Mouse (Mus musculus) testis, postnatal 10 days (tissue): ENCODE results near the gene Nacc1.
"Not testable (repeated sequence)": the region's sequence is repeated elsewhere in the genome, so short reads cannot be mapped to it uniquely, and the experiment has no call there.

Source experiments
- DNase-seq: peaks from one replicate; pipeline ENCODE4 v3.0.0; 2021; ENCODE audit warnings: low spot score

Gene Nacc1

DNA sequence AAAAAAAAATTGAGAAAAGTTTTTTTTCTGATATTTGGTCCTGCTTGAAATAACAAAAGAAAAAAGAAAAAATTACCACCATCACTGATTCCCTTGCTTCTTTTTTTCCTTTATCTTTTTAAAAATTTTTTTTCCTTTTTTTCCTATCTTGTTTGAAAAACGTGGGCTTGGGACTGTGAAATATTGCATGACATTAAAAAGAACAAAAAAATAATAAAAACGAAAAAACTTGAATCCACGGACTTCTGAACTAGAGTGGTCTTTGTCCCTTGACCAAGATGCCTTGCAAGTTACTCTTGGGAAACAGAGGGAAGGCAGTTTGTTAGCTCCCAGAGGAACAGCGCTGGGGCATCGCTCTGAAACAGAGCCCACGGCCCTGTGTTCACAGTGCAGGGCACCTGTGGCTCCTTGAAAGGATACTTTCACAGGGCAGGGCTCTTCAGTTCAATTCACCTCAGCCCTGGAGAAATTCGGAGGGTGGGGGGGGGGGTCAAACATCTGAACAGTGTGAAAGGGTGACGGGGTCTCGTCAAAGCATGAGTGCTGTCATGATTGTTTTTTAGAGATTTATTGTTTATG is 47.6 kb downstream of the Nacc1 start:
- DNase-seq, result no peak

DNA sequence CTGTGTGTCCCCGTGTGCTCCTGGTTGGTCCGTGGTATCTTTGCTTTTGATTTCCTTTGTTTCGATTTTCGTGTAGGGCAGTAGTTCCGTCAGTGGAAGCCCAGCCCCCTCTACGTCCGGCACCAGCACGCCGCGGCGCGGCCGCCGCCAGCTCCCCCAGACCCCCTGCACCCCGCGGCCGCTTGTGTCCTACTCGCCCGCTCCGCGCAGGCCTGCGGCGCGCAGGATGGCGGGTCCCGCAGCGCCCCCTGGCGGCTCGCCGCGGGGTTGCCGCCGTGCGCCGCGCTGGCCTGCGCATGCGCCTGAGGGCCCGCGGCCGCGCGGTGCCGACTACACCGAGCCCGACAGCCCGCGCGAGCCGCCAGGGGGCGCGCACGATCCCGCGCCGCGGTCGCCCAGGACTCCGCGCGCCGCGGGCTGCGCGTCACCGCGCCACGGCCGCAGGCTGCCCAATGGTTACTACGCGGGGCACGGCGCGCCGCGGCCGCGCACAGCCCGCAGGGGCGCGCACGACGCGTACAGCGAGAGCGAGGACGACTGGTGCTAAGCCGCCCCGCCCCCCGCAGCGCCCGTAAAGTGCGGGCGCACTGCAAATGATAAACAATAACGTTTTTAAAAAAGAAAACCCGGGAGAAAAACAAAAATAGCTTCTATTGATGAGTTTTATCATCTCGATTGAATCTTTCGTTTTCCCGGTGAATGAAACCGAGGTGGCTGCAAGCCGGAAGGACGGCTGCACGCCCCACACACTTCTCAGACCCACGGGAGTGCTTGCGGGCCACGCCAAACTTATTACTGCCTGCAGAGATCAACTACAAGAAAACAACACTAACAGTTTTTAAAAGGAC is 48.3 kb downstream of the Nacc1 start:
- DNase-seq, result peak; percentile 95

DNA sequence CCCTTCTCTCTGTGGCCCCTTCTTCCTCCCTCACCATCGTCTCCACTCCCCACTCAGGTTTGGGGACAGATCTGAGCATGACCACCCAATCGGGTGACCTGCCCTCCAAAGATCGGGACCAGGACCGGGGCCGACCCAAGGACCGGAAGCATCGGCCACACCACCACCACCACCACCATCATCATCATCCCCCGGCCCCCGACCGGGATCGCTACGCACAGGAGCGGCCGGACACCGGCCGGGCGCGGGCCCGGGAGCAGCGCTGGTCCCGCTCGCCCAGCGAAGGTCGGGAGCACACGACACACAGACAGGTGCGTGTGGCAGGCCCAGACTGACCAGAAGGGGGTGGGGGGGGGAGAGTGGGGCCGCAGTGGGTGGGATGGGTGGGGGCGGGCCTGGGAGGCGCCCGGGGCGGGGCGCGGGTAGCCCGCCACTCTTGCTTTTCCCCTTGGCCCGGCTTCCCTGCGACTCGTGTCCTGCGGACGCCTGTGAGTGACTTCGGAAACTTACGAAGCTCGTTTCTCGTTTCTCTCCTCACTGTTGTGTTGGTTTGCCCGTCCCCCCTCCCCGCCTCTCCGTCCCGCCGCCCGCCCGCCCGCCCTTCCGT is 49.0 kb downstream of the Nacc1 start:
- peak; percentile 70 for DNase-seq

DNA sequence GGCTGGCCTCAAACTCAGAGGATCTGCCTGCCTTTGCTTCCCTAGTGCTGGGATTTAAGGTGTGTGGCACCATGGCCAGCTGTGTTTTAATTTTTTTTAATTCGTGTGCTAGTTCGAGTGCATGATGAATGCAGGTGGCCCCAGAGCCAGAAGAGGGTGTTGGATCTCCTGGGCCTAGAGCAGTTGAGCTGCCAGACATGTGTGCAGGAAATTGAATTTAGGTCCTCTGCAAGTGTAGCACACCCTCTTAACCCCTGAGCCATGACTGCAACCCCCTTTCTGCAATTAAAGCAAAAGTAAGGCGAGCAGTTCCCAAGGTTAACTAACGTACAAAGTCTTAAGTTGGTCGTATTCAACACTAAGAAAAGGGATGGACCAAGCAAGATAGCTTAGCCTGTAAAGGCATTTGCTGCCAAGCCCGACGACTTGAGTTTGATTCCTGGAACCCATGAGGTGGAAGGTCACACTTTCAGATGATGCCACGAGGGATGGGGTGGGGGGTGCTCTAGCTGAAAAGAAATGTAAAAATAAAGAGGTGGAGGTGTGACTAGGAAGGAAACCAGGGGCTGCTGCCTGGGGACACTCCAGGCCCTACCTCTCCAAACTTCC is 49.6 kb downstream of the Nacc1 start:
- DNase-seq, result no peak

DNA sequence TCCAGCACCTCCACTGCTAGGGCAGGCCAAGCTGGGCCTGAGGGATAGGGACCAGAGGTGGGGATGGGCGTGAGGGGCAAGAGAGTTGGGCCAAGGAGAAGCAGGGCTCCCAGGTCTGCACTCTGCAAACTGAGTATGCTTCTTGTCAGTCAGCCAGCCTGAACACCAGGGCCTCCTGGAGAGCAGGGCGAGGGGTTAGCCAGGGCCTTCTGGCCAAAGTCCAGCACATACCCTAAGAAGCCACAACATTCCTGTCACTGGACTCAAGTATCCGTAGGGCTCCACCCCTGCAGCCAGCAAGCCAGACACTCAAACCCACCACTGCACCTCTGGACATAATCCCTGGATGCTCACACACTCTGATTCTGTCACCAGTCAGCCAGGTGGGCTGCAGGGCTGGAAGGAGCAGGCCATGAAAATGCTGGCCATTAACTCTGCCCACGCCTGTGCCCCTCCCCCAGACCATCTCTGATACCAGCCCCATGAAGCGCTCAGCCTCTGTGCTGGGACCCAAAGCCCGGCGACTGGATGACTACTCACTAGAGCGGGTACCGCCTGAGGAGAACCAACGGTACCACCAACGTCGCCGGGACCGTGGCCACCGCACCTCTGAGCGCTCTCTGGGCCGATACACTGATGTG is 51.5 kb downstream of the Nacc1 start:
- no peak for DNase-seq

DNA sequence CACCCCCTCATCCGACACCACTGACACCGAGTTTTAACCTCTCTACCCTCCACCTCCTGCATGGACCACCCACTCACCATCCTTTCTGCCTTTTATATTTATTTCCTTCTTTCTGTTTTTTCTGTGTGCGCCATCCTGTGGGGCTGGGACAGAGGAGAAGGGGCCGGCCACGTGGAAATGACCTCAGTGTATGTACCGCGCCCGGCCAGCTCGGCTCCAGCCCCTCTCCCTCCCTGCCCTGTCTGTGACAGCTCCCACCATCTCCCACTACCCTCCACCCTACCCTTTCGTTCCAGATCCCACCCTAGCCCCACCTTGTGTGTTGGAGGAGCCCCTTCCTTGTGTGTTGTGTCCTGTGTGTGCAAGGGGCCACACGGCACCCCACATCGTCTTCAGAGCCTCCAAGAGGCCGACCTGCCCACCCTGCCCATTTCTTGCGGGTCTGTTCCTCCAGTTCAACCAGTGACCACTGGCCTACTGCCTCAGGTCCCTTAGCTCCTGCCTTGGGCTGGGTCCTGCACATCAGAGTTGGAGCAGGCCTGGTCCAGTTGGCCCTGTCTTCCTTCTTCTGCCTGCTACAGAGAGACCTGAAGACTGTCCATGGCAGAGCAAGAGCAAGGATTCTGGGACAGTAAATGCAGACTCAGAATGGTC is 52.1 kb downstream of the Nacc1 start:
- no peak for DNase-seq

DNA sequence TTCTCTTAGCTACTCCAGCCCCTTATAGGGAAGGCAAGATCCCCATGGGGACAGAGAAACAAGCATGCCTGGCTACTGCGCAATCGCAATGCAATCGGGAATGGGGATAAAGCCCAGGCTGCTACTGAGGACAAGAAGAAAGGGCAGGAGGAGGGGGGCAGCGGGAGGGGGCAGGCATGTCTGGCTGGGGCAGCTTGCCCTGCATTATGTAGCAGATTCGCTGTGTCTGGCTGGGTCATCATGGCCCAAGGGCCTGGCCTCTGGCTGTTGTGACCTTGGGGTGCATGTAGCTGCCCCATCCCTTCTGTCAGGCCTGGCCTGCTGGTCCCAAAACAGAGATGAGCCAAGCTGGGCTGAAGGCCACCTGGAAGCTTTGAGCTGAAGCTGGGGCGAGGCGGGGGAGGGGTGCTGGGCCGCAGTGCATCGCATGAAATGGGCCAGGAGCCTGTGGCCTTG is 52.8 kb downstream of the Nacc1 start:
- DNase-seq, result peak; percentile 78

DNA sequence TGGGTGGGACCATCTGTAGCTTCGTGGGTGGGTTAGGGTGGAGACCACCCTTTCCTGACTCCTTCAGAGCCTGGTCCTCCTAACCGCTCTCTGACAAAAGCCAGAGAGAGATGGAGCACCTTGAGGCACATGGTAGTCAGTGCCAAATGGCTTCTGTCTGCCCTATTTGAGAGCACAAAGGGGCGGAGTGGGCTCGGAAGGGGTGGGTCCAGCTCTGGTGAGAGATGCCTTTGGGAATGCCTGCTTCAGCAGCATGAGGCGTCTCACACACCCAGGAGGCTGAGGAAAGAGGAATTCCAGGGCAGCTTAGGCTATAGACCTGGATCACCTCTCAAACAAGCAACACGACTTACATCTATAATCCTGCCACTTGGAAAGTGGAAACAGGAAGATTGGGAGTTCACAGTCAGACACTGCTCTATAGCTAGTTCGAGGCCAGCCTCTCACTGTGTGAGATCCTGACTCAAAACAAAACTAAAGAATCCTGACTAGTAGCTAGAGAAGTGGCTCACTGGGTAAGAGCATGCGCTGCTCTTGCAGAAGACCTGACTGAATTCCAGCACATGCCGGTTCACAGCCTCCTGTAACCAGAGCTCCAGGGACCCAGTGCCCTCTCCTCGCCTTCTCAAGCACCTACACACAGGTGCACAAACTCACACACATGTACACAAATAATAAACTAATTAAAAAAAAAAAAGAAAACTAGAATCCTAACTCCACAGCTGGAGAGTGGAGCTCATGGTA is 53.6 kb downstream of the Nacc1 start:
- no peak for DNase-seq

DNA sequence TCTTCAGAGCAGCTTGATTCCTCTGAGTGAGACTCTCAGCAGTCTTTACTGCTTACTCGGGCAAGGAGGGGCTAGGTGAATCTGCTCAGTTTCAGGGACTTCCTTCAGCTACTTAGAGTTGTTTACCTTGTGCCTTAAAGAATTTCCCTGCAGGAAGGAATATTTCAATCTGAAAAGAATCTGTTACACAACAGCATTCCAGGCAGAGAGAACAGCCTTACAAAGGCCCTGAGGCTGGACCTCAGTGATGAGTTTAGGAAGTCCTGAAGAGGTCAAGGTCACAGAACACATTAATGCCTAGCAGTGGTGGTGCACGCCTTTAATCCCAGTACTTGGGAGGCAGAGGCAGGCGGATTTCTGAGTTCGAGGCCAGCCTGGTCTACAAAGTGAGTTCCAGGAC is 55.8 kb downstream of the Nacc1 start:
- no peak for DNase-seq

DNA sequence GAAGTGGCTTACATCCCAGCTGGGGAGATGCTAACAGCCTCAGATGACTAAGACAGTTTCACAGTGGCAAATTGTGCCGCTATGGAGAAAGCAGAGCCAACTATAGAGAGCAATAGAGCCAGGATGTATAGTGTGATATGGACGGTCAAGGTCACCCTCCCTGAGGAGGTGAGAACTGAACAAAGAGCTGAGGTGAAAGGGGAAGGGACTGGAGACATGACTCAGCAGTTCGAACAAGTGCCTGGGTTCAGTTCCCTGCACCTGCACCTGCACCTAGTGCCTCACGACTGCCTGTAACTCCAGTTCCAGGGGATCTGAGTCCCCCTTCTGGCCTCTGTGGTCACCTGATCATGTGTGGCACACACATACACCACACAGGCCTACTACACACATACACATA is 57.5 kb downstream of the Nacc1 start:
- no peak for DNase-seq

DNA sequence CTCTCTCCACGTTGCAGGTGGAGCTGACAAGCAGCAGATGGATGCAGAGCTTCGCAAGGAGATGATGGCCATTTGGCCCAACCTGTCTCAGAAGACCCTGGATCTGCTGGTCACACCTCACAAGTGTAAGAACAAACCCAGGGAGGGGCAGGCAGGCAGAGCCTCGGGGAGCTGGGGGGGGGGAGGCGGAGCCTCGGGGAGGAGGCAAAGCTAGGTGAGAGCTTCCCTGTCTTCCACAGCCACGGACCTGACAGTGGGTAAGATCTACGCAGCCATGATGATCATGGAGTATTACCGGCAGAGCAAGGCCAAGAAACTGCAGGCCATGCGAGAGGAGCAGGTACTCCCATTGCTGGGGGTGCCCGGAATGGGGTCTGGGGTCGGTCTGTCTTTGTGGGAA is 58.1 kb downstream of the Nacc1 start:
- DNase-seq, result no peak

DNA sequence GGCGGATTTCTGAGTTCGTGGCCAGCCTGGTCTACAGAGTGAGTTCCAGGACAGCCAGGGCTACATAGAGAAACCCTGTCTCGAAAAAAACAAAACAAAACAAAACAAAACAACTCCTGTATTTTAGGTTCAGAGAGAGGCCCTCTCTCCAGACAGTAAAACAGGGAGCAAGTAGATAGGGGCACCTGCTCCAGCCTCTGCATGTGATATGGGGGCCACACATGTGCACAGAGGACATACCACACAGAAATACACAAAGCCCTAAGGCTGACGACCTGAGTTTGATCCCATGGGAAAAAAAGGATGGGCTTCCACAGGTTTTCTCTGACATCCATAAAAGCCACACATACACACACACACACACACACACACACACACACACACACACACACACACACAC is 64.2 kb downstream of the Nacc1 start:
- not testable (repeated sequence) for DNase-seq

DNA sequence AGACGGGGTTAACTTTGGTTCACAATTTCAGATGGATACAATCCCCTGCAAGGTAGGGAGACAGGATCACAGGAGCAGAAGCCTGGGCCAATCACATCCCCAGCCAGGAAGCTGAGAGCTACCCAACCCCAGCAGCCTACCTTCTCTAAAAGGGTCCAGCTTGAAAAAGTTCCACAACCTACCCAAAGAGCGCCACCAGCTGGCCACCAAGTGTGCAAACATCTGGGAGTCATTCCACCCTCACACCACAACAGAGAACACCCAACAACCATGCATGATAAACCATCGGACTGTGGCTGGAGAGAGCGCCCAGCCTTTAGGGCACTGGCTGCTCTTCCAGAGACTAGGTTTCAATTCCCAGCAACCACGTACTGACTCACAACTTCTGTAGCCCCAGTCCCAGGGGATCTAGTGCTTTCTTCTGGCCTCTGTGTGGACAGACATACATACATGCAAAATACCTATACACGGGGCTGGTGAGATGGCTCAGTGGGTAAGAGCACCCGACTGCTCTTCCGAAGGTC is 66.5 kb downstream of the Nacc1 start:
- DNase-seq, result no peak
